Mouse (Mus musculus) G1E (cell line): ENCODE data around the gene Brd7. TPM values are rescaled to one million over a fixed set of nuclear protein-coding genes. Genes with fewer than 3 reads are reported as not detected.

ENCODE experiments used
- ATAC-seq: 2 replicates; pipeline ENCODE4 v1.8.0; 2016; ENCODE audit warnings: mild to moderate bottlenecking; ENCODE audit not compliant: insufficient number of reproducible peaks, poor library complexity, low FRiP score, severe bottlenecking; ENCODE audit errors: extremely low read depth
- DNase-seq: peaks from one replicate; pipeline ENCODE4 v3.0.0; 2012; ENCODE audit warnings: low spot score
- H3K27me3 ChIP-seq: 2 replicates; pipeline ENCODE4 v1.6.1; 2012; ENCODE audit warnings: mild to moderate bottlenecking, low read length, inconsistent platforms; ENCODE audit not compliant: insufficient read depth
- H3K36me3 ChIP-seq: replicated peaks from 2 replicates; pipeline ENCODE3; 2012; ENCODE audit warnings: mild to moderate bottlenecking, inconsistent platforms
- H3K4me1 ChIP-seq: 2 replicates; pipeline ENCODE4 v1.6.1; 2012; ENCODE audit warnings: low read depth, low read length, inconsistent platforms, mixed read lengths; ENCODE audit not compliant: insufficient read depth
- H3K4me3 ChIP-seq: 2 replicates; pipeline ENCODE4 v1.5.1; 2012; ENCODE audit warnings: low read depth, mild to moderate bottlenecking, inconsistent platforms, low read length, moderate library complexity, mixed read lengths
- H3K9me3 ChIP-seq: replicated peaks from 2 replicates; pipeline ENCODE4 v1.6.1; 2012; ENCODE audit warnings: inconsistent platforms
- CTCF ChIP-seq: IDR thresholded peaks from 2 replicates; pipeline ENCODE4 v1.5.1; 2012; ENCODE audit warnings: low read depth, low read length, inconsistent platforms, mixed read lengths
- GATA1 ChIP-seq: IDR thresholded peaks from 2 replicates; pipeline ENCODE4 v1.6.1; 2012; ENCODE audit warnings: borderline replicate concordance, low read length, inconsistent platforms, mixed read lengths
- GATA2 ChIP-seq: IDR thresholded peaks from 2 replicates; pipeline ENCODE4 v1.6.1; 2012; ENCODE audit warnings: low read depth, low read length, inconsistent platforms, borderline replicate concordance
- POLR2AphosphoS5 ChIP-seq: IDR thresholded peaks from 2 replicates; pipeline ENCODE4 v1.6.1; 2012; ENCODE audit warnings: low read depth, low read length, inconsistent platforms; ENCODE audit not compliant: insufficient replicate concordance
- TAL1 ChIP-seq: conservative IDR thresholded peaks from 2 replicates; pipeline ENCODE4 v1.6.1; 2012; ENCODE audit warnings: low read depth, low read length, inconsistent platforms, mixed read lengths
- polyA plus RNA-seq: library from polyadenylated mRNA; stranded (reverse); fragments of >175 nt; gene quantifications from 2 replicates; pipeline ENCODE4 v1.2.3, GENCODE M21; 2012
- total RNA-seq, 2 experiments: library from RNA; stranded (forward) in 1 of 2; stranded (reverse) in 1 of 2; fragments of 200-1000 nt in 1 of 2; fragments of >200 nt in 1 of 2; fragmentation: Nextera tagmentation in 1 of 2; gene quantifications; 2 replicates each; pipeline ENCODE4 v1.2.3; 2014 to 2017

Gene Brd7
- total and polyA plus RNA-seq, 3 experiments: 90.0 to 374 (median 99.4) TPM

GRCm38 (mm10) chr8:88316139-88316931 is 45.7 kb downstream of the Brd7 start:
- TF ChIP-seq TAL1 (no peak), GATA1 (no peak), CTCF (no peak), GATA2 (no peak), POLR2AphosphoS5 (no peak)

GRCm38 (mm10) chr8:88315302-88315701 is 46.7 kb downstream of the Brd7 start:
- DNase-seq (no peak), ATAC-seq (no peak)
- peaks cover 100% of the 10 kb centered on the region for H3K36me3 ChIP-seq
- peaks cover 77% of the 10 kb centered on the region for H3K4me1 ChIP-seq
- no peaks in the 10 kb centered on the region for H3K9me3 ChIP-seq
- no peaks in the 10 kb centered on the region for H3K27me3 ChIP-seq
- no peak overlapping the region for H3K4me3 ChIP-seq
- TF ChIP-seq GATA2 (no peak), GATA1 (no peak), TAL1 (no peak), POLR2AphosphoS5 (no peak), CTCF (no peak)

More at GRCm38 (mm10) chr8:88316139-88316931, 45.7 kb downstream of the Brd7 start:
- Histone ChIP-seq H3K27me3 (no peaks in the 10 kb centered on the region), H3K36me3 (peaks cover 100% of the 10 kb centered on the region), H3K4me3 (no peak overlapping the region), H3K4me1 (peaks cover 75% of the 10 kb centered on the region), H3K9me3 (no peaks in the 10 kb centered on the region)
- DNase-seq (no peak), ATAC-seq (no peak)

- Histone ChIP-seq H3K4me1 (peaks cover 85% of the 10 kb centered on the region), H3K27me3 (no peaks in the 10 kb centered on the region), H3K9me3 (no peaks in the 10 kb centered on the region), H3K36me3 (peaks cover 100% of the 10 kb centered on the region), H3K4me3 (no peak overlapping the region)
- ATAC-seq (no peak), DNase-seq (no peak)
- no peak for TF ChIP-seq POLR2AphosphoS5
- TF ChIP-seq TAL1: no peak
- no peak for TF ChIP-seq GATA2
- TF ChIP-seq GATA1: no peak
- no peak for TF ChIP-seq CTCF
Measured at GRCm38 (mm10) chr8:88313991-88314390, 48.0 kb downstream of the Brd7 start.

GRCm38 (mm10) chr8:88312966-88313365 is 49.0 kb downstream of the Brd7 start:
- DNase-seq (no peak), ATAC-seq (no peak)
- H3K4me3 ChIP-seq: no peak overlapping the region
- peaks cover 88% of the 10 kb centered on the region for H3K4me1 ChIP-seq
- TF ChIP-seq GATA2 (no peak), TAL1 (no peak), POLR2AphosphoS5 (no peak), GATA1 (no peak), CTCF (no peak)
- H3K36me3 ChIP-seq: peaks cover 100% of the 10 kb centered on the region
- no peaks in the 10 kb centered on the region for H3K27me3 ChIP-seq
- H3K9me3 ChIP-seq: no peaks in the 10 kb centered on the region

- Histone ChIP-seq H3K4me3 (no peak overlapping the region), H3K36me3 (peaks cover 95% of the 10 kb centered on the region), H3K27me3 (no peaks in the 10 kb centered on the region), H3K9me3 (no peaks in the 10 kb centered on the region), H3K4me1 (peaks cover 80% of the 10 kb centered on the region)
- TF ChIP-seq POLR2AphosphoS5 (no peak), CTCF (no peak), GATA1 (no peak), GATA2 (no peak), TAL1 (no peak)
- ATAC-seq (no peak), DNase-seq (no peak)
Measured at GRCm38 (mm10) chr8:88310286-88310685, 51.7 kb downstream of the Brd7 start.

GRCm38 (mm10) chr8:88309881-88310280 is 52.1 kb downstream of the Brd7 start:
- ATAC-seq: no peak
- peaks cover 76% of the 10 kb centered on the region for H3K4me1 ChIP-seq
- no peaks in the 10 kb centered on the region for H3K27me3 ChIP-seq
- TF ChIP-seq POLR2AphosphoS5 (no peak), GATA1 (no peak), GATA2 (no peak), TAL1 (no peak), CTCF (no peak)
- H3K4me3 ChIP-seq: no peak overlapping the region
- no peaks in the 10 kb centered on the region for H3K9me3 ChIP-seq
- peaks cover 91% of the 10 kb centered on the region for H3K36me3 ChIP-seq
- no peak for DNase-seq
